Mouse (Mus musculus): ENCODE data around the gene P2ry14. TPM values are rescaled to one million over a fixed set of nuclear protein-coding genes. Genes with fewer than 3 reads are reported as not detected.
A peak's percentile ranks its signal among the peaks of the same experiment; 100 is the strongest.

Gene P2ry14
- polyA plus RNA-seq, 1 experiment: 5.3 TPM

GRCm38 (mm10) chr3:59104462-59104861 lies 49.0 kb downstream of the P2ry14 start:
- TF ChIP-seq POLR2A (IDR thresholded peaks at IDR 0.05; ENCODE audit: control insufficient read depth, extremely low read depth, insufficient read depth, low read length, poor library complexity): no peak
- TF ChIP-seq CTCF (IDR thresholded peaks at IDR 0.05; ENCODE audit: borderline replicate concordance, control insufficient read depth, extremely low read depth, insufficient read depth, low read length, poor library complexity): no peak
- Histone ChIP-seq H3K4me1 (replicated peaks; ENCODE audit: control insufficient read depth, insufficient read depth, low read length) (peaks cover 14% of the 10 kb centered on the region), H3K36me3 (ENCODE audit: control insufficient read depth, insufficient read depth, low read length) (no peaks in the 10 kb centered on the region), H3K27me3 (ENCODE audit: control insufficient read depth, insufficient read depth, low read length) (no peaks in the 10 kb centered on the region), H3K4me3 (ENCODE audit: control insufficient read depth, insufficient read depth, low read length) (no peak overlapping the region), H3K27ac (ENCODE audit: control insufficient read depth, insufficient read depth, low read length) (no peak overlapping the region)
- 53% methylated on average over 4 of the region's 4 CpGs for WGBS
- DNase-seq: no peak

GRCm38 (mm10) chr3:59102146-59102545 lies 51.3 kb downstream of the P2ry14 start:
- Histone ChIP-seq H3K27ac (ENCODE audit: control insufficient read depth, insufficient read depth, low read length) (peak overlapping the region; percentile 62; the same call in 1 of the 2 replicates), H3K4me1 (replicated peaks; ENCODE audit: control insufficient read depth, insufficient read depth, low read length) (peaks cover 15% of the 10 kb centered on the region), H3K36me3 (ENCODE audit: control insufficient read depth, insufficient read depth, low read length) (peaks cover 13% of the 10 kb centered on the region), H3K27me3 (ENCODE audit: control insufficient read depth, insufficient read depth, low read length) (no peaks in the 10 kb centered on the region), H3K4me3 (ENCODE audit: control insufficient read depth, insufficient read depth, low read length) (no peak overlapping the region)
- DNase-seq: no peak
- 72% methylated on average over 2 of the region's 2 CpGs for WGBS
- TF ChIP-seq POLR2A (IDR thresholded peaks at IDR 0.05; ENCODE audit: control insufficient read depth, extremely low read depth, insufficient read depth, low read length, poor library complexity): no peak
- TF ChIP-seq CTCF (IDR thresholded peaks at IDR 0.05; ENCODE audit: borderline replicate concordance, control insufficient read depth, extremely low read depth, insufficient read depth, low read length, poor library complexity): no peak

- Histone ChIP-seq H3K4me1 (replicated peaks; ENCODE audit: control insufficient read depth, insufficient read depth, low read length) (peaks cover 15% of the 10 kb centered on the region), H3K4me3 (ENCODE audit: control insufficient read depth, insufficient read depth, low read length) (peak within 1 kb of the TSS; percentile 52), H3K27ac (ENCODE audit: control insufficient read depth, insufficient read depth, low read length) (peak within 1 kb of the TSS; percentile 78), H3K27me3 (ENCODE audit: control insufficient read depth, insufficient read depth, low read length) (no peaks in the 10 kb centered on the region), H3K36me3 (ENCODE audit: control insufficient read depth, insufficient read depth, low read length) (peaks cover 15% of the 10 kb centered on the region)
- TF ChIP-seq POLR2A (IDR thresholded peaks at IDR 0.05; ENCODE audit: control insufficient read depth, extremely low read depth, insufficient read depth, low read length, poor library complexity) (no peak), CTCF (IDR thresholded peaks at IDR 0.05; ENCODE audit: borderline replicate concordance, control insufficient read depth, extremely low read depth, insufficient read depth, low read length, poor library complexity) (no peak)
- 7% methylated on average over 6 of the region's 6 CpGs for WGBS
- DNase-seq: peak; percentile 51
Measured at GRCm38 (mm10) chr3:59101218-59101986, 52.0 kb downstream of the P2ry14 start, which contains the start of gene Gpr171. Gpr171 (minus strand) TSS chr3:59101821.

GRCm38 (mm10) chr3:59098540-59098939 lies 54.9 kb downstream of the P2ry14 start:
- Histone ChIP-seq H3K4me3 (ENCODE audit: control insufficient read depth, insufficient read depth, low read length) (no peak overlapping the region), H3K36me3 (ENCODE audit: control insufficient read depth, insufficient read depth, low read length) (peaks cover 15% of the 10 kb centered on the region), H3K27me3 (ENCODE audit: control insufficient read depth, insufficient read depth, low read length) (no peaks in the 10 kb centered on the region), H3K4me1 (replicated peaks; ENCODE audit: control insufficient read depth, insufficient read depth, low read length) (peaks cover 5% of the 10 kb centered on the region), H3K27ac (ENCODE audit: control insufficient read depth, insufficient read depth, low read length) (no peak overlapping the region)
- DNase-seq: no peak
- 26% methylated on average over 10 of the region's 10 CpGs for WGBS
- TF ChIP-seq POLR2A (IDR thresholded peaks at IDR 0.05; ENCODE audit: control insufficient read depth, extremely low read depth, insufficient read depth, low read length, poor library complexity) (no peak), CTCF (IDR thresholded peaks at IDR 0.05; ENCODE audit: borderline replicate concordance, control insufficient read depth, extremely low read depth, insufficient read depth, low read length, poor library complexity) (no peak)

- 94% methylated on average over 6 of the region's 6 CpGs for WGBS
- Histone ChIP-seq H3K4me3 (ENCODE audit: control insufficient read depth, insufficient read depth, low read length) (no peak overlapping the region), H3K27me3 (ENCODE audit: control insufficient read depth, insufficient read depth, low read length) (no peaks in the 10 kb centered on the region), H3K36me3 (ENCODE audit: control insufficient read depth, insufficient read depth, low read length) (peaks cover 15% of the 10 kb centered on the region), H3K27ac (ENCODE audit: control insufficient read depth, insufficient read depth, low read length) (no peak overlapping the region), H3K4me1 (replicated peaks; ENCODE audit: control insufficient read depth, insufficient read depth, low read length) (peaks cover 5% of the 10 kb centered on the region)
- TF ChIP-seq POLR2A (IDR thresholded peaks at IDR 0.05; ENCODE audit: control insufficient read depth, extremely low read depth, insufficient read depth, low read length, poor library complexity): no peak
- no peak for TF ChIP-seq CTCF (IDR thresholded peaks at IDR 0.05; ENCODE audit: borderline replicate concordance, control insufficient read depth, extremely low read depth, insufficient read depth, low read length, poor library complexity)
- DNase-seq: no peak
Measured at GRCm38 (mm10) chr3:59097421-59097820, 56.0 kb downstream of the P2ry14 start.

- Histone ChIP-seq H3K27ac (ENCODE audit: control insufficient read depth, insufficient read depth, low read length) (no peak overlapping the region), H3K36me3 (ENCODE audit: control insufficient read depth, insufficient read depth, low read length) (peaks cover 7% of the 10 kb centered on the region), H3K27me3 (ENCODE audit: control insufficient read depth, insufficient read depth, low read length) (no peaks in the 10 kb centered on the region), H3K4me3 (ENCODE audit: control insufficient read depth, insufficient read depth, low read length) (no peak overlapping the region), H3K4me1 (replicated peaks; ENCODE audit: control insufficient read depth, insufficient read depth, low read length) (no peaks in the 10 kb centered on the region)
- no peak for DNase-seq
- no peak for TF ChIP-seq CTCF (IDR thresholded peaks at IDR 0.05; ENCODE audit: borderline replicate concordance, control insufficient read depth, extremely low read depth, insufficient read depth, low read length, poor library complexity)
- TF ChIP-seq POLR2A (IDR thresholded peaks at IDR 0.05; ENCODE audit: control insufficient read depth, extremely low read depth, insufficient read depth, low read length, poor library complexity): no peak
- WGBS: 96% methylated on average over 11 of the region's 11 CpGs
Measured at GRCm38 (mm10) chr3:59092702-59093101, 60.7 kb downstream of the P2ry14 start.
